Mouse (Mus musculus) heart, adult 11 months (tissue): ENCODE data around the gene Plekha4.

ENCODE experiments used
- DNase-seq: peaks from one replicate; pipeline ENCODE4 v3.0.0; 2022

Plekha4 gene

DNA sequence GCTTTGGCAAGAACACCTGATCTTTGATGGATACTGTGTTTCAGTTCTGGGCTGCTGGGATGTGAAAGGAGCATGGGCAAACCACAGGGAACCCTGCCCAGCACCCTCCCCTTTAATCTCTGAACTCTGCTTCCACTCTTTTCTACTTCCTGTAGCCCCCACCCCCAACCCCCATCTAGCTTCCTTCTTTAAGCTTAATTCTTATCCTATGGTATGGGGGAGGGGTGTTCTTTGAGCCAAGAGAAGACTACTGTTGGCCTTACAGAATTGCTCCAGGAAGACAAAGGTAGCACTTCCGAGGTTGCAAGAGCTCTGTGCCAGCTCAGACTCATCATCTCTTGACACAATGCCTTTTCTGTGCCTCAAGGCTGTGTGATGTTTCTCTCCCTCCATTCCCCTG, 45.8 kb downstream of the Plekha4 start:
- no peak for DNase-seq

DNA sequence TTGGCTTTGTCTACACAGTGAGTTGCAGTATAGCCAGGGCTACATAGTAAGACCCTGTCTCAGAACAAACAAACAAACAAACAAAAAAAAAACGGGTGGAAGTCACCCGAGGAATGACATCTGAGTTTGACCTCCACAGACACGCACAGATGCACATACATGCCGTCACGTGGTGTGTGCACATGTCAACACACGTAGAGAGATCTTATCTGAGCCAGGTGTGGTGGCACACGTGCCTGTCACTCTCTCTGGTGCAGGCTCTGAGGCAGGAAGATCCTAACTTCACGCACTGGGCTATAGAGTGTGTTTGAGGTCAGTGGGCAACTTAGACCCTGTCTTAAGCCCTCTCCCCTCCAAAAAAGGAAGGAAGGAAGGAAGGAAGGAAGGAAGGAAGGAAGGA, 47.8 kb downstream of the Plekha4 start:
- DNase-seq, result no peak

DNA sequence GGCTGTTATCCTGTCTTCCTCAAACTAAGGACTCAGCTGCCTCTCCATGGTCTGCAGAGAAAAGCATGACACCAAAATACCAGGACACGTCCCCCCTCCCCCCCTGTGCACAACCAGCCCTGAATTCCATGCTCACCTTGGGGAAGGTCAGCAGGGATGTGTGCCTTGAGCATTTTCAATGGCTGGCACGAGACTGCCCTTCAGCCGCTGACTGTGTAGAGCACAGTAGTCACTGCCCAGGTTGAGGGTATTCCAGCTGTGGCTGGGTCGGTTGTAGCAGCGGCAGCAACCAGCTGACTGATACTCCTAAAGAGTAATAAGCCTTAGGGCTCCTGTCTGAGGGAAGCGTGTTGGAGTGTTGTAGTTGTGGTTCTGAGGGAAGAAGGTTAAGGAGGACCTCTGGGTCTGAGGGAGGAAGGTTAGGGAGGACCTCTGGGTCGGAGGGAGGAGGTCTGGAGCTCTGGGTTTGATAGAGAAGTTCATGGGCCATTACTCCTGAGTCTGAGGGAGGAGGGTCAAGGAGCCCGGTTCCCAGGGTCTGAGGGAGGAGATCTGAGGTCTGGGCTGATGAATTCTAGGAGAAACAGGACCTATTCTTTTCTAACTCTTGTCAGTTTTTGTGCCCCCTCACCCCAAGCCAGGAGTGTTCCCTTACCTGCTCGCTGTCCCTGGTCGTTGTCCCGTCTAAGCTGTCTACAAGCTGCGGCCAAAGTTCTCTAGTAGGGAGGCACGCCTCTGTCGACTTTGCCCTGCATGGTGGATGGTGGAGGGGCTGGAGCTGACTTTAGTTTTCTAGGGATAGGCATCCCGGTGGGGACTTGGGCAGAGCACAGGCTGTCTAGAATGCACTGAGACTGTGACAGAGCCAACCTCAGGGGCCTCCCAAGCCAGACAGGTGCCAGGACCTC, 48.6 kb downstream of the Plekha4 start:
- DNase-seq, result peak; percentile 88

DNA sequence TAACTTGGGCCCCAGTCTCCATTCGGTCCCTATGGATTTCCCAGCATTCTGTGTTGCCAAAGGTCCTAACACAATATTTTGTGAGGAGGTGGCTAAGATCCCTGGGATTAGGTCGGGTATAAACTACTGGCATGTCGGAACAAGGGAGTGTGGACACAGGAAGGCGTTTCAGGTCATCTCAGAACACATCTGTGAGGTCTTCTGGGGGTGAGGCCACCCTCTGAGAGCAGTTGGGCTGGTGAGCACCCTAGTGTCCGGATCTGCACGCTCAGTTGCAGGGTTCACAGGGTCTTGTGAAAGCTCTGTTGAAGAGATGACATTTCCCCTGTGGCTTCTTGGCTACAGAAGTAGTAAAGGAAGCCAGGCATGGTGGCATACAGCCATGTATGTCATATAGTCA, 59.8 kb downstream of the Plekha4 start:
- DNase-seq, result no peak

DNA sequence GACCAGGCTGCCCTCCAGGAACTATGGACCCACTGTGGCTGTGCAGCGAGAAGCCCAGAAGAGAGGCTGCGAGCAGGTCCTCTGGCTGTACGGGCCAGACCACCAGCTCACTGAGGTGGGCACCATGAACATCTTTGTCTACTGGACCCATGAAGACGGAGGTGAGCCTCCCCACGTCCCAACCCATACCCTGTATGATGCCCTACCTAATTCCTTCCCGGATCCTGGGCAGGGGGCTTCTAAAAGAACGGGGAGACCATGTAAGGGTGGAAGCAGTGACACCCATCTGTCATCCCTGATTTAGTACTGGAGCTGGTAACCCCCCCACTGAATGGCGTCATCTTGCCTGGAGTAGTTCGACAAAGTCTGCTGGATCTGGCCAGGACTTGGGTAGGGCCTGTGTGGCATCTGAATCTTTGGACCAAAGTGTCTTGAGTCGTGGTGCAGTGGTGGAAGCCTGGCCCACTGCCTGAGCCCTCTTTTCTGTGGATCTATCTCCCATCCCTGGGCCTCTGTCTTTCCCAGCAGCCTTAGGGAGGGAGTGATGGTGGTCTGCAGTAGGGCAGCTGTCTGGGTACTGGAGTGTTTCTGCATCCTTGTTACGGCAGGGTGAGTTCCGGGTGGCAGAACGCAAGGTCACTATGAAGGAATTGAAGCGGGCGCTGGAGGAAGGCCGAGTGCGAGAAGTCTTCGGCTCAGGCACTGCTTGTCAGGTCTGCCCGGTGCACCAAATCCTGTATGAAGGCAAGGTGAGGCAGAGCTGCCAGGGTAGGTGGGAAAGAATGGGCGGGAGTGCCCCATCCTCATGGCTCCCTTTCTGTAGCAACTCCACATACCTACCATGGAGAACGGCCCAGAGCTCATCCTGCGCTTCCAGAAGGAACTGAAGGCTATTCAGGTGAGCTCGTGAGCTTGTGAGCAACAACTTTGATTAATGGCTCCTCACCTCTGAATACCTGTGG, 61.8 kb downstream of the Plekha4 start:
- peak; percentile 91 for DNase-seq

DNA sequence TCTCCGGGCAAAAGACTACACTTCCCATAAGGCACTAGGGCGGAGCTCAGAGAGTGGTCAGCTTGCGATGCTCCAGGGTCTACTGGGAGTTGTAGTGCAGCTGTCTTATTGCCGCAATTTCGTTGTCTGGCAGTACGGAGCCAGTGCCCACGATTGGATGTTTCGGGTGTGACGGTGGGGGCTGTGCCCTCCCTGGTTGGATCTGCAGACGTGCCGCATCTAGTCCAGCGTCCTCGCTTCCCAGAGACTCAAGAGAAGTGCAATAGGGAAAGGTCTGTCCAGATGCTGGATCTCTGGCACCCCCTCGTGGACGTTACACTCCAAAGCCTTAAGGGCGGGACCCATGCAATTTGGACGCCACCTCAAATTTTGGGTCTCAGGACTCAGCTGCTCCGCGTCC, 63.0 kb downstream of the Plekha4 start:
- DNase-seq, result peak; percentile 100

DNA sequence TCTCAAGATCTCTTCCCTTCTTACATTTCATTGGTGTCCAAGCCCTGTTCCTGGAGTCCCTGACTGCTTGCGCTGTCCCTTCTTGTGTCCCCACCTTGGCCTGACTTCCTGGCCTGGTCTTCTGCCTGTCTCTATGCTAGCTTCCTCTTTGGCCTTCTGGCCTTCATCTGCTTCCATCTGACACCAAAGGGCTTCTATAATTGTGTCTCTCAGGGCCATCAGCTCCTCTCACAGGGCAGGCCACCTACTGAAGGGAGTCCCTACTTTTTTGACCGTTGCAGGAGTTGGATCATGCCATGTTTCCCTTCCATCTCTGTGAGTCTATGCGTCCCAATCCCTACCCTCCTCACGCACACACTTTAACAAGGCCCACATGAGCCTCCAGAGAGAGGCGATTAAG, 63.8 kb downstream of the Plekha4 start:
- DNase-seq, result peak; percentile 92

DNA sequence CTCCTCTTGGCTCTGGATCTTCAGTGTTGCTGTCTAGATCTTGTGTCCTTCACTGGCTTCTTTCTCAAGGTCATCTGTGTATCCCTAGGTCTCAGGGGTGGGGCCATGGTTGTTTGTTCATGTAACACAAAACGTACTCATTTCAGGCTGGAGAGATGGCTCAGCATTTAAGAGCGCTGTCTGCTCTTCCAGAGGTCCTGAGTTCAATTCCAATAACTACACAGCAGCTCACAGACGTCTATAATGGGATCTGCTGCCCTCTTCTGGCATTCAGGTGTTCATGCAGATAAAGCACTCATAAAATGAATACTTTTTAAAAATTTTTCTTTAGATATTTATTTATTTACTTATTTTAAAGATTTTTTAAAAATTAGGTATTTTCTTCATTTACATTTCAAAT, 64.7 kb downstream of the Plekha4 start:
- peak; percentile 86 for DNase-seq

DNA sequence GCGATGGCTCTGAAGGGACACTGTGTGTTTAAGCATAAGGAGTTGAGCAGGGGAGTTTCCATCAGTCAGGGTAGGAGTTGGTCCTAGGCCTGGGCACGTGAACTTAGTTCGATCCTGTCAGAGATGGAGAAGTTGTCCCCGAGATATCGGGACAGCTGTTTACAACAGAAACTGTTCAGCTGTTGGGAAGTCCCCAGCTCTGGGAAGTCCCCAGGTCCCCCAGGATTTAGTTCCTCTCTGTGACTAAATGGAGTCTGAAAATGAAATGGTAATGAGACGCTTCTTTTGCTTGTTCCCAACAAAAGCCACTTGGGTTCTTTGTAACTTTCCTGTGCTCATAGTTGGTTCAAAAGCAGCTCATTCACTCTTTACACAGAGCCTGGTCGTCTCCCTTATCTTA, 65.8 kb downstream of the Plekha4 start:
- peak; percentile 94 for DNase-seq

DNA sequence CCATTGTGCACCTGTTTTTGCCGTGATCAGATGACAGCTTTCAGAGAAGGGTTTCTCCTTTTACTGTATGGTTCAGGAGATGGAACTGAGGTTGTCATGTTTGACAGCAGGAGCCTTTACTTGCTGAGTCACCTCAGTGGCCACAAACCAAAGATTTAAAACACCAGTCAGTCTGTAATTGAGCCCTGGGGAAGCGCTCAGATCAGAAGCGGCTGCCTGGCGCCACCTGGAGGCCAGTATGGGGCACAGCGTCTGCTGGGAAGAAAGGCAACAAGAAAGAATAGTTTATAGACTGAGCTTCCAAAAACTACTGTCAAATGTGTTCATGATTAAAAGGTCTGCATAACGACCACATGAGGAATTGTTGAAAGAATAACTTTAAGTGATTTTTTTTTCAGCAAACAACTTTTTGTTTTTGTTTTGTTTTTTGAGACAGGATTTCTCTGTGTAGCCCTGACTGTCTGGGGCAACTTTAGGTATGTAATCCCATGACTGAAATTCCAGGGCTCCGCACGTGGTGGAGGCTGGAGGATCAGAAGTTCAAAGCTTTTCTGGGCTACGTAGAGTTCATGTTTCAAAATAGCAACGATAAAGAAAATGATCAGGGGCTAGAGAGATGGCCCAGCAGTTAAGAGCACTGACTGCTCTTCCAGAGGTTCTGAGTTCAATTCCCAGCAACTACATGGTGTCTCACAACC, 67.1 kb downstream of the Plekha4 start:
- peak; percentile 93 for DNase-seq

DNA sequence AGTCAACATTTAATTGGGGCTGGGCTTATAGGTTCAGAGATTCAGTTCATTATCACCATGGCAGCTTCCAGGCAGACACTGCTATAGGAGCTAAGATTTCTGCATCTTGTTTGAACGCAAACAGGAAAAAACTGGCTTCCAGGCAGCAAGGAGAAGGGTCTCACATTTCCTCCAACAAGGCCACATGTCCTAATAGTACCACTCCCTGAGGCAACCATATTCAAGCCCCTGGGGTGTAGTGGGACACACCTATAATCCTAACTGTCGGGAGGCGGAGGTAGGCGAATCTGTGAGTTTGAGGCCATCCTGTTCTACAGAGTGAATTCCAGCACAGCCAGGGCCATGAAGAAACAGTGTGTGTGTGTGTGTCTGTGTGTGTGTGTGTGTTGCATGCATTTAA, 69.0 kb downstream of the Plekha4 start:
- no peak for DNase-seq

DNA sequence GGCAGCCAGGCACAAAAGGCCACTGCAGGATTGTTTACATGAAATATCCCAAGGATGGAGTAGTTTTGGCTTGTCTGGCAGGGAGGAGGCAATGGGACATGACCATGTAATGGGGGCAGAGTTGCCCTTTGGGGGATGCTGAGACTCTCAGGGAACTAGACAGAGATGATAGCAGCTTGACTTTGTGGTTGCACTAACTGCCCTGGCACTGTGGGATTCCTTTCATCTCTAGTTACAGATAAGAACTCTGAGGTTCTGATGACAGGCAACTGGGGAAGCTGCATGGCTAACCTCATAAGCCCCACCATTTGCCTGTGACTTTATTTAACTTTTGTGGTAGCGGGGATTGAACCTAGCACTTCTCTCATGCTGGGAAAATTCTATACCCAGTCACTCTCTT, 70.0 kb downstream of the Plekha4 start:
- peak; percentile 87 for DNase-seq

DNA sequence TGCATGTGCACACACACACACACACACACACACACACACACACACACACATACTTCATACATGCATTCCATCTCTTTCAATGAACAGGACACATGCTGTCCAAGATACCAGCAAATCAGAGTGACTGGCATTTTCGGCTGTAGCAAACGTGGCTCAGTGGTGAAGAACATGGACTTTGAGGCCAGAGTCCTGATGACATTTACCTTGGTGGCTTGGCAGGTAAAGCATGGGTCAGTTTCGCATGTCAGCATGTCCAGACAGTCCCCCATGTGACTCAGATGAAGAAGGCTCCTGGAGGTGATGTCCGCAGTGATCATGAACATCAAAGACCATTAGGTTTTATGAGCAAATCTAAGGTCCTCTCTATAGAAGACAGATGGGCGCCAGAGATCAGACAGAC, 70.9 kb downstream of the Plekha4 start:
- DNase-seq, result no peak

DNA sequence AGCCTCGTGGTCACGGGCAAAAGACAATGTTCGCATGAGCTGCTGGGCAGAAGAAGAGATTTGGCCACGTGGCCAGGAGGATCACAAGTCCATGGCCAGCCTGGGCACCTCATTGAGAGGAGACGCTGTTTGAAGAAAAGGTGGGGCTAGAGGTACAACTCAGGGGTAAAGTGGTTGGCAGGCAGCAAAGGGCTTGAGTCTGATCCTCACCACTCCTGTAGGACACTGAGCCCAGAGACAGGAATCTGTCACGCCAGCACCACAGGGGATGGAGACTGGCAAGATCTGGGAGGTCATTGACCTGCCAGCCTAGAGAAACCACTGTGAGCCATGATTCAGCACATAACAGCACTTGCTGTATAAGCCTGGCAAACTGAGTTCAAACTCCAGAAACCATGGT, 71.4 kb downstream of the Plekha4 start:
- no peak for DNase-seq

DNA sequence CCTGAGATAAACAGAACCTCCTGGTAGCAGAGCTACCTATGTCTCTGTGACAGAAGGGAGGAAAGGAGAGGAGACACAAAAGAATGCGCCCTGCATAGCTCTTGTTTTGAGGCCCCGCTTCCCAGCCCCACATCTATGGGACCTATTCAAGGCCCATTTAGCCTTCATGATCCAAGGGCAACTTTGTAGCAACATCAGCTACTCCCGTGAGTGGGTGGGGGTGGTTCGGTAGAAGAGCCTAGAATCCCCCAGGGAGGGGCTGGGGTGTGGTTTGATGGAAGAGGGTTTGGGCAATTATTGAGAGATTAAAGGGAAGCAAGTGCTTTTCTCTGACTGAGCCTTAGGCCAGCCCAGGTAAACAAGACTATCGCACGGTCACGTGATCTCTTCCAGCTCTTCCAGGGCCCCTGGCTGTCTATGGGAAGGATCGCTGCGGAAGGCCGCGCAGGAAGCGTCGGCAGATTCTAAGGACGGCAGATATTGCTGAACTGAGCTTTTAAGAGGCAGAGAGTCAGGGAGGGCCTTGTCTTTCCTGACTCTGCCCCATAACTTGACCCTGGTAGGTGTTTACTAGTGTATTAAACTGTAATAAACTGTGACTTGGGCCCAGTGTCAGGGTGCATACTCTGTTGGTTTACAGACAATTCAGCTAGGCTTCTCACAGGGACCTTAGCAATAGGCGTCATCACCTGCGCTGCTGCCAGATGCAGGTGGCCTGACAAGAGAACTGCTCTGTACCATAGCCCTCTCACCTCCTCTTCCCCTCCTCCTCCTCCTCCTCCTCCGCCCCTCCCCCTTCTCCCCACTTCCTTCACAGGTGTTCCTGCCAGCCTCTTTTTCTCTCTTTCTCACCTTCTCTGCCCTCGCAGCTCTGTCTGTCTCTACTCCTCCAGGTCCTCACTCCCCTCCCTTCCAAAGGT, 73.1 kb downstream of the Plekha4 start:
- DNase-seq, result peak; percentile 86
